Mouse (Mus musculus): ENCODE measurements around the gene Psmd14.

- TF ChIP-seq POLR2A (IDR thresholded peaks at IDR 0.05; ENCODE audit: borderline replicate concordance, control insufficient read depth, low read depth, low read length), result no peak
- no peak for TF ChIP-seq CTCF (IDR thresholded peaks at IDR 0.05; ENCODE audit: control insufficient read depth, insufficient read depth, low read length)
Observed at GRCm38 (mm10) chr2:61807151-61807550, 95.7 kb downstream of the Psmd14 start.

All from bone marrow, adult 2 months (tissue).